Mouse (Mus musculus): ENCODE results near the gene Pttg1.

Pttg1 gene

DNA sequence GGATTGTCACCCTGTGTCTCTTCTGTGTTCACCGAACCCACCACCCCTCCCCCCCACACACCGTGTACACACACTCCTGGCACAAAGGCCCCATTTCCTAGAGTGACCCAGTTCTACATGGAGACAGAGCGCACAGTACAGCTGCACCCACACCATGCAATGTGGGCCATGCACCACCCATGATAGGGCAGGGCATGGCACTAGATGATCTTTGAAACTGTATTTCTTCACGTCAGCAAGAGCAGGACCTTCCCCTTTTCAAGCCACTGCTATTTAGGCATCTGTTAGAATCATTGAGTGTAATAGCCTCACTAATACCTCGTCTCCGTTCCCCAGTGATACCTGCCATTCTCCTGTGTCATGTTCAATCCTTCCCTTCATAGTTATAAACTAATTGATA, 51.1 kb downstream of the Pttg1 start:
- no peak for DNase-seq (ENCODE audit: low spot score)

DNA sequence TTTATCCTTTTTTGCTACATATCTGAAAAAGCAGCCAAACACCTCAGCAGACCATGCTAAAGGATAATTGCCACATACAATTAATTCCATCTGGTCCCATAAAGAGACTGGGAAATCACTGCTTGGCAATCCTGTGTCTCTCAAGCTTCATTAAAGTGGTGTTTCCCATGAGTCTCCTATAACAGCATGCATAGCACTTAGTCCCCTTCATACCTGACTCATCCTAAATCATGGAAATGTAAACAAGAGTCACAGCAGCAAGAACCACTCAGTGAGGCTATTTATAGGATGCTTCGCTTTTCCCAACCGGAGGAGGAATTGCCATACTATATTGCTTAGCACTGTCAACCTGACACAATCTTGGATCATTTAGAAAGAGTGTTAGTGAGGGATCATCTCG, 52.7 kb downstream of the Pttg1 start:
- no peak for DNase-seq (ENCODE audit: low spot score)

DNA sequence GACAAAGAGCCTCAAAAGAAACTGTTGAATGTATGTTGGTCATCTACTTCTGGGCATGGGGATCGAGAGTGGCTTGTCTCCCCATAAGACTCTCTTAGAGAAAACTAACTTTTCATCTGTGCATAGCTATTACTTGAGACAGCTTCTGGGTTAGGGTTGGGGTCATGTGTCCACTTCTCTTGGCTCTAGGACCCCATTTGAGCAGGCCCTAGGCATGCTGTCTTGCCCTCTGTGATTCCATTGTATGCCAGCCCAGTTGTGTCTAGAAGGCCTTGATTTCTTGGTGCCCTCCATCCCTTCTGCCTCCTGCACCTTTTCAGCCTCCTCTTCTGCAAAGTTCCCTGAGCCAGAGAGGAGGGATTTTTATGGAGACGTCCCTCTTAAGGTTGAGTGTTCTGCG, 54.2 kb downstream of the Pttg1 start:
- no peak for DNase-seq (ENCODE audit: low spot score)
